Mouse (Mus musculus) adrenal gland (tissue): ENCODE data around the gene Tstd1.

Experiments
- intact Hi-C: fragments of 180-260 bp; cut with DNase I; formaldehyde crosslinking; loops from one replicate; pipeline ENCODE4 v1.15.1; 2025

Tstd1 gene

DNA sequence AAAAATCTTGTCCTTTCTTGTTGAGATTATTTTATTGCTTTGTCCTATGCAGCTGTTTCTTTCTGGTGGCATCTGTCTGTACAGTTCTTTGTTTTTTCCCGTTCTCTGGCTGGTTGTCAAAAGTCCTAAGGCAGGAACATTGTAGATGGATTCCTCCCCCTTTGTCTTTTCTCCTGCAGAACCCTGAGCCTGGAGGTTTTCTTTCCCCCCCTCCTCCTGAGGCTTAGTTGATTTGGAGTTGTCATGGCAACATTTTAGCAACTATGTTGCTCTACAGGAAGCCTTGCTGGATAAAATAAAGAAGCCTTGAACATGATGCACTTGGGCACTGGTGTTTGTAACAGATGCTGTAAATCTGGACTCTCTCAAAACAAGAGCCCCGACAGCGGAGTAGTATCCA is 6.2 kb upstream of the Tstd1 start:
- intact Hi-C loops: loop anchor here (5.0 kb wide), 1 partner anchor 65 kb away; no protein-coding TSS in a partner anchor

DNA sequence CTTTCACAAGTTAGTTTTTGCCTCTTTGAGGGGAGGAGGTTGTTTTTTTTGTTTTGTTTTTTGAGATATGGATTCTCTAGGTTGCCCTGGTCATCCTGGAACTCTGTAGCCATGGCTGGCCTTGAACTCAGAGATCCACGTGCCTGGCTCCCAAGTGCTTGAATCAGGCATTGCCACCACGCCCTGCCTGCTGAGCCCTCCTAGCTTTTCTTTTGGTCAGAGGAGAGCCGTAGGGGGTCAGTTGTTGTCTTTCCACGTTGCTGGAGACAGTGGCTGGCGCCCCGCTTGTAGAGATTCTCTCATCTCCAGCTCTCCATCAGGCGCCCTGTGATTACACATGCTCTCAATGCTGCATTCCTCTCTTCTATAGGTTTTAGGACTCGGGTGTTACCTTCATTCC is 5.1 kb upstream of the Tstd1 start:
- intact Hi-C loops: loop anchor here (5.0 kb wide), 1 partner anchor 64 kb away; no protein-coding TSS in a partner anchor

DNA sequence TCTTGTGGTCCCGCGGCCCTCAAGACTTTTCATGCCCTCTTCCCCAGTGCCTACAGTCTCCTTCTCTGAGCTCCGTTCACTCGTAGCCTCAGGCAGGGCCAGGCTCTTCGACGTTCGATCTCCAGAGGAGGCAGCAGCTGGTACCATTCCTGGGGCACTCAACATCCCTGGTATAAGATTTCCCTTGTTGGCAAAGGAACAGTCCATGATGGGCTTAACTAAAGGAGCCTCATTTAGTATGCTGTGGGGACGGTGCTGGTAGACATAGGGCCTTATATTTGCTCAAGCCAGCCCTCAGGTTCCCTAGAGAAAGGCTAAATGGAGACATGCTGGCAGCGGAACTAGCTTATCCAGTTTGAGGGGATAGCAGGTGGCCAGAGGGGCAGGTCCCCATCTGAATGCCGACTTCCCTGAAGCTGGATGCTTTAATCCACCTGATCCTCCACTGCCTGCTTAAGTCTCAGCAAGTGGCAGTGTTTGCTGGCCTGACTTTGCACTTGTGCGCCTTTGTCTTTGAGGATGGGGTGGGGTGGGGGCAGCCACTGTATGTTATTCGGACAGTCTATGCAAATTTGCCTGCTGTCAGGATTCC is 715 bp downstream of the Tstd1 start:
- intact Hi-C loops: no loop called here

DNA sequence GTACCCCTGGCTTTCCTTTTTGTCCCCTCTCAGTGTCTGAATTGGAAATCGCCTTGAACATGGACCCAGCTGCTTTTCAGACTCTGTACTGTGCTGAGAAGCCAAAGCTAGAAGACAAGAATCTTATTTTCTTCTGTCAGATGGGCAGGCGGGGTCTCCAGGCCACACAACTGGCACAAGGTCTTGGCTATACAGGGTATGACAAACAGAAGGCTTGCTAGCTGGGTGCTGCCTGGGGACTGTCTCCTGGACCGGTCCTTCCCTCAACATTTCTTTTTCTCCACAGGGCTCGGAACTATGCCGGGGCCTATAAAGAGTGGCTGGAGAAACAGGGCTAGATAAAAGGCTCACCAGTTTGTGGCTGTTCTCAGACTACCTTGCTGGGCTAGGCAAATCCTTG is 1.2 kb downstream of the Tstd1 start:
- intact Hi-C loops: no loop called here

DNA sequence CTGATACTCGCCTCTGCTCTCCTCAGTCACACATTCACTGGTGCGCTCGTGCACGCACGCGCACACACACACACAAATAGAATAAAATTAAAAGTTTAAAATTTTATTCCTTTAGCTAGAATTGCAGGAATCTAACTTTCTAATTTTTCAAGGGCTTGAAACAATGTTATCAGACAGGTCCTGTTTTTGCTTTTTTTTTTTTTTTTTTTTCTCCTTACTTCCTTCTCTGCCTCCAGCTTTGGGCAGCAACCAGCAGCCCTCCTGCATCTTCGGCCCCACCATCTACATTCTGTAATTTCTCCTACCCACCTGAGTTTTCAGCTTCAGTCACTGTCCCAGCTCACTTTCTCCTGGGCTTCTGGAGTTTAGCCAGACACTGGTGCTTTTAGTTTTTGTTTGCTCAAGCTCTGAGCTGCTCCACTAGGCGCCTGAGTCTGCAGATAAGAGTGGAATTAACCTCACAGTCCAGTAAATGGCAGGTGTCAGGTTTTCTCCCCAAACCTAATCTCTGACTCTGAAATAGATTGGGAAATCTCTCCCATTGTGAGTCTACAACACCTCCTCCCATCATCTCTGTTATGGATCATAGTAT is 3.9 kb downstream of the Tstd1 start:
- intact Hi-C loops: no loop called here

DNA sequence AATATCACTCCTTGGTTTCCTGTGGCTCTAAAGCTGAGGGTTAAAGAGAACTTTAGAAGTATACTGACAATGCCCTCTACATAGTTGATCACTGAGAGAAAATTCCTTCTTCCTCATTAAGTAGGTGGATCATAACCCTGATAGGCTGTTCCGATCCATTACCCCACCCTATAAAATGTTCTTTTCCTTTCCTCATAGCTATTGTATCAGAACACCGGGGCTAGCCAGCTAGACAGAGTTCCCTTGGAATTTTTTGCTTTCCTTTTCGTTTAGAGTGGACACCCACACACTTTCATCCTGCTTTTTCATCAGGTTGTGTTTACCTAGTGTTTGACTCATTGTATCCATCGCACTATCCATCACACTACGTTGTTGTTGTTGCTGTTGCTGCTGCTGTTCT is 6.0 kb downstream of the Tstd1 start:
- intact Hi-C loops: no loop called here

DNA sequence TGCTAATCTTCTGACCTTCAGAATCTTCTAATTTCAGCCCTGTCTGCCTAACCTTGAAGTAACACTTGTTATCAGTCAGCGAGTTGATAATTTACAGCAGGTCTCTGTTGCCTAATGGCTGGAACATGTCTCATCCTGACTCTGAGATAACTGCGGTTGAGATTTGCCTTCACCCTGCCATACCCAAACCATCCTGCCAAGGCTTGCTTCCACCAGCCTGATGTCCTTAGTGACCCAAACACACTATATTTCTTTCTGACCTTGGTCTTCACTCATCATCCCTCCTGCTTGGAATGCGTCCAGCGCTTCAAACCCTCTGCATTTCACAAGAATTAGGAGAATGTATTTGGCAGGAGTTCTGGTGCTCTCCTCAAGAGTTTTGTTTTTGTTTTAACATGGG is 6.5 kb downstream of the Tstd1 start:
- intact Hi-C loops: no loop called here

DNA sequence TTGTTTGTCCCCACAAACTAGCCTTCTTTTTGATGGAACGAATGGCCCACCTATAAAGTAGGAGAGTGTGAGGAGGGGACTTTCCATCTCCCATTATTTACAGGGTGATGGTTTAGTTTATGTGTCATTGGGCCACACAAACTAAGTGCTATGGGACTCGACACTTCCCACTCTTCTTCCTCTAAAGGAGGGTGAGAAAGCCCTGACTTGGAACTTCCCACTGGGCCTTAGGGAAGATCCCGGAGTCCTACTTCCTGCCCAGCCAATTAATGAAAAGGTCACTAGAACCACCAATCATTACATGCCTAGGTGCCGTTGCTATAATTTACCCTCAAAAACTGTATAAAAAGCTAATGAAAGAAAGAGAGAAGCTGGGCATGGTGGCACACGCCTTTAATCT is 13.5 kb downstream of the Tstd1 start:
- intact Hi-C loops: no loop called here

DNA sequence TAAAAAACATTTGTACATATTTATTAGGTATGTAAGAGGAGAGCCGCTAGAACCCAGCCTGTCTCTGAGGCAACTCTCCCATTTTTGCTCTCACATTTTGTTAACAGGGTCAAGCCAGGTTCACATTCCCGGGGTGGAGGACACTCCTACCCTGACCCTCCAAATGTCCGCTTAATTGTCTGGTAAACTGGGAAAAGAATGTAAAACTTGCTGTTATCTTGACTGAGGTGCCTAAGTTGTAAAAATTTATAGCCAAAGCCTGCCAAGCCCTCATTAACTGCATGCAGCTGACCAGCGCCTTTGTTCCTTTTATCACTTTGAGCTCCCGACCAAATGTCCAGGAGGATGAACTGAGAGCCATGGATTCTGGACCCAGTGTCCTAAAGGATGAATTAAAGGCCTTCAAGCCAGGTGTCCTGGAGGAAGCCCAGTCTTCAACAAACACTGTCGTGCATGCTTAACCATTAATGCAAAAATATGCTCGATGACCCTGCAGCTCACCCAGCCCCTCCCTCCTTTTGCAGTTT is 16.7 kb downstream of the Tstd1 start:
- intact Hi-C loops: no loop called here

DNA sequence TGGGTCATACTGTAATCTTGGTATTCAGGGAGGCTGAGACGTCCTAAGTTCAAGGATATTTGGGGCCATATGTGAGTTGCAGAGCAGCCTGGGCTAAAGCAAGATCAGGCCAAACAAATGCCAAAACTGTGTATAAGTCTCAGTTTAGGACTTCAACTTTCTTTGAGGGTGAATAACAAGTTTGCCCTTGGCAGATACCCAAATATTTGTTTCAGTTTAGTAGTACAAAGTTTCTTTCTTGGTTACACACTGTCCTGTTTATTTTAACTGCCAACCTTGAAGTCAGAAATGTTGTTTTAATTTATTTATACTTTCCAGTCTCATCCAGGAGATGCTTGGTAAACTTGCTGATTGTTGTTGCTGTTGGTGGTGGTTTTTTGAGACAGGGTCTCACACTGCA is 17.3 kb downstream of the Tstd1 start:
- intact Hi-C loops: no loop called here

DNA sequence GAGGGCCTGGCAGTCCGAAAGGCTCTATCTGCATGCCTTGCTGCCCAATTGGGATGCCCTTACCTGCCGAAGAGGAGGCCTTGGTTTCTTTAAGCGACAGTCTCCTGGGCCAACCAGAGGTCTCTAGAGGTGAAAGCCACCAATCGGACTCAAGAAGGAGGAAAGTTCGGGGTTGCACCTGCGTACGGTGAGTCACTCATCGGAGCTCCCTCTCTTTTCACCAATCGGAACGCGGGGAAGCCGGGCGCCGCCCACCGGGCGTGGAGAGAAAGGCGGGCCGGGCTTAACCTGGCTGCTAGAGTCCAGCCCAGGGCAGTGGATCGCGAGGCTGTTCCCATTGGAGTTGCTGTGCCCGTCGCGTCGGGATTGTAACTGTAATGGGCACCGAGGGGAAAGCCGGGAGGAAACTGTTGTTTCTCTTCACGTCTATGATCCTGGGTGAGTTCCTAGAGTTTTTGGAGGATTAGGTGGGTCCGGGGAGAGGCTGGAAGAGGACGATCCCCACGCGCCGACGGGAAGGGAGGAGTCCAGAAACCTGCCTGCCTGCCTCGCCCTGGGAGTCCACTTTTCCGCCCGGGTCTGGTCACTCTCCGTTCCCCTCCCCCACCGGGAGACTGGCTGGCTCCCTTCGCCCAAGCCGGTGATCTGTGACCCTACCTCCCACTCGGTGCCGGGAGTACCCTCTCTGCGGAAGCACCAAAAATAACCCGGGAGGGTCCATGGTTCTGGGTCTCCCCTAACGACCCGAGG is 18.8 kb downstream of the Tstd1 start, which contains the start of gene F11r:
Gene F11r, plus strand, starts transcription at position 272 of the 750 bp plus-strand sequence.
- intact Hi-C loops: no loop called here

DNA sequence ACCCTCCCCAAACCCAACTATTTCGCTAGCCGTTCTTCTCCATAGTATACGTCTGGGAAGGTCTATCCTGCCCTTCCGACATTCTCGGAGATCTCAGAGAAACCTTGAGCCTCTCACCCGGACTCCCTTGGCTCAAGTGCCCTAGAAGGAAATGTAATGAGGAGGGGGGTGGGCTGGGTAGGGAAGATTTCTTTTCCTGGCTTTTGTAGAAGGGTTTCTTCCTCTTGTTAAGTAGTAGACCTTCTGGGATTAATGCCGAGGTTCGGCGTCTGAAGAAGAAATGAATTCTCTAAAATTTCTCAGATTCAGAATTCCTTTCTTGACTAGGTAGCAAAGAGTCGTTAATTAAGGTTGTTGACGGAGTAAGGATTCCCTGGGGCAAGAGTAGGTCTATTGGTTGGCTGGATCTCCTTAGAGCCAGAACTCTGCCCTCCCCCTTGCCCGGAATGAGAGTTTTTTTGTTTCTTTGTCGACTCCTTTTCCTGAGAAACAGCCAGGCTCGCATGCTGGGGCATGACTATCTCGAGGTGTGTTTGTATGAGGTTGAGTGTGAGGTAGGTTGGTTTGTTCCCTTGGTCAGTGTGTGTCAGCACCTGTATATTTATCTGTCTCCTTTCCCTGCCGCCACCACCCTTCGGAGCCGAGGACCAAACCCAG is 19.5 kb downstream of the Tstd1 start:
- intact Hi-C loops: no loop called here

DNA sequence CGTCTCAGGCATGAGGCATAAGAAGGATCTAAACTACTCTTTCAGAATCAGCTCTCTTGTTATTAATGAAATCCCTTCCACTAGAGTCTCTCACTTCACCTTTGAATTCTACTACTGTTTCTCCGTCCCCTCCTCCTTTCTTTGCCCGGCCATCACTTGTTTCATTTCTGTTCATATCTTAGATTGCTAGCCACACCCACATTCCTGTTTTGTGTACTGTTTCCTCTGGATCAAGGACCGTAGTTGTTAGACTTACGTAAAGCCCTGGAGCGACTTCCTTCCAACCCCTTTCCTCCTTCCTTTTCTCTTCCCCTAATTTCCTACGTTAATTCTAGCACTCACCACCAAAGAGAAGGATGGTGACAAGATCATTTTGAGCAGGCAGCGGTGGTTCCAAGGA is 20.4 kb downstream of the Tstd1 start:
- intact Hi-C loops: no loop called here

DNA sequence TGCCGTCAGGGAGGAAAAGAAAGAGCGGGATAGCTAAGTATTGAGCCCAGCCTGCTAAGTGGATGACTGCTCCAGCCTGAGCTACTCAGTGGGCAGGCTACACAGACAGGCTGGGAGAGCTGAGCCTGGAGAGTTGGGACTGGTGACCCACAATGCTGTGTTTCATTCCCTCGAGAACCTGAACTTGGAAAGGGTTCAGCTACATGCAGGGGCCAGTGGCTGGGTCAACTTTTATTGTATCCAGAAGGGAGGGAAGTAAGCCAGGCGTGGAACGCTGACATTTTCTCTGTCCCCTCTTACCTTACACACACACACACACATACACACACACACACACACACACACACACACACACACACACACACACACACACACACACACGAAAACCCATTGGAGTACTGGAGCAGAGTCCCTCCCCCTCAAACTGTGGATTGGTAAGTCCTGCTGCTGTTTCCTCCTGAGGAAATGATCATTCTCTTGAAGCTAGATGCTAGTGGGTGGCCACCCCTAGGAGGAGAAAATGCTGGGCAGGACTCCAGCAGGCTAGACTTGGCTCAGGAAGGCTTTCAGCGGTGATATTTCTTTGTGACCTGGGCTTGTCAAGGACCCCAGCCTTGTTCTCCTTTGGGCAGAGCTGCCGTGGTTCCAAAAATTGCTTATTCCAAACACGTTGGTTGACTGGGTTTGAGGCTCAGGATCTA is 21.5 kb downstream of the Tstd1 start:
- intact Hi-C loops: no loop called here

DNA sequence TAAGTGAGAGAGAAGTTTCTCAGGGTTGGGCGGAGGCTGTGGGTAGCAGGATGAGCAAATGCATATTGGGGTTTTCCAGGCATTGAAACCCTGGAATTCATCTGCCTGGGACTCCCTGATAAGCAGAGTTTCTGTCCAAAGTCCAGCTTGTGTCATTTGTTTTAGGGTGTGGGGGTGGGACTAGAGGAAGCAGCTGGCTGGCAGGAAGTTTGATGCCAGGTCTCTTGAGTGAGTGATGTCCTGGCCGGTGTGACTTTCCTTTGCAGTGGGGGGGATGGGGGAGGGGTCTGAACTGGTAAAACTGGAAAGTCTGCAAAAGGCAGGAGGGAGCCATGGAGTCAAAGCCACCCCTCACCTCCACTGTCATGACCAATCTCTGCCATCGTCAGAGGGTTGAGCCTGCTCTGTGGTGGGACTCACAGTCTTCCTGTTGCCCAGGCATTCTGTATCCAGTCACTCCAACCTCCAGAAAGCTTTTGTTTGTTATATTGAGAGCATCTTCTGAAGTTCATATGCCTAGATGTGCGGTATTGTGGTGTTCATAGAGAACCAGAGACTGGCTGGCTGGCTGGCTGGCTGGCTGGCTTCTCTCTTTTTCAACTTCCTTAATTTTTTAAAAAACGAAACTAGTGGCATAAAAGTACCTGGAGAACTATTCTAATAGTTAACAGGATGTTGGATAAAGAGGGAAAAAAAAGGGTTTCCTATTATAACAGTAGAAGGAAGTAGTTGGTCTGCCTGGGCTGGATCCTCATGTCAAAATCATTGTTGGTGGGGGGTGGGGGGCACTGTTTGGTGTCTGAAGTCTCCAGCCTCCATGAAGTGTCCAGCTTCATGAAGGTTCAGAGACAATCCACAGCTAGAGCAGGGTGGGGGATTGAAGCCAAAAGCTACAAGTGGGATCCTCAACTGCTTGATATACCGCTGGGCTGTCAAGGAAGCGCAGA is 23.1 kb downstream of the Tstd1 start:
- intact Hi-C loops: no loop called here

DNA sequence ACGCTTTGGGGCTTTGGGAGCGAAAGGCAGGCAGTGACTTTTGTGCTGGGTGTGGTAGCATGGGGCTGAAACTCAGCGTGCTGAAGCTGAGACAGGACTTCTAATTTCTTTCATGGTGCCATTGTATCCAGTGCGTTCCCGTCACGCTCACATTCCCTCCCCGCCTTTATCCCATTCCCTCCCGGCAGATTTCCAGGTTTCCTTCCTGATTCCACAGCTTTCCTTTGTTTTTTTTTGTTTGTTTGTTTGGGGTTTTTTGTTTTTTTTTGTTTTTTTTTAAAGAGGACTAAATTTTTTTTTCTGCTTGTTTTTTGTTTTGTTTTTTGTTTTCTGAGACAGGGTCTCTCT is 23.7 kb downstream of the Tstd1 start:
- intact Hi-C loops: no loop called here

DNA sequence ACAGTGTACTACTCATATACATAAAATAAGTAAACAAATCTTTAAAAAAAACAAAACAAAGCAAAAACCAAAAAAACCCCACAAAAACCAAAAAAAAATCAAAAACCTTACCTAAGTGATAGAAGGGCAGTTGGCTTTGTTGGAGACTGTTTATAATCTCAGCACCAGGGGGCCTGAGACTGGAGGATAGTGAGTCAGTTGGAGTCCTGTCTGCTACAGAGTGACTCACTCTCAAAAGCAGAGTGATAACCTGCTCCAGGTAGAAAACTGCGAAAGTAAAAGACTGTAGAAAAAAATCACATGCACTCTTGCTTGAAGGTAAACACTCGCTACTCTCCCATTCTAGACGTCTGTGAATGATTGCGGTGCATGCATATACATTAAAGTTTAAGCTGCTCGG is 26.4 kb downstream of the Tstd1 start:
- intact Hi-C loops: no loop called here

DNA sequence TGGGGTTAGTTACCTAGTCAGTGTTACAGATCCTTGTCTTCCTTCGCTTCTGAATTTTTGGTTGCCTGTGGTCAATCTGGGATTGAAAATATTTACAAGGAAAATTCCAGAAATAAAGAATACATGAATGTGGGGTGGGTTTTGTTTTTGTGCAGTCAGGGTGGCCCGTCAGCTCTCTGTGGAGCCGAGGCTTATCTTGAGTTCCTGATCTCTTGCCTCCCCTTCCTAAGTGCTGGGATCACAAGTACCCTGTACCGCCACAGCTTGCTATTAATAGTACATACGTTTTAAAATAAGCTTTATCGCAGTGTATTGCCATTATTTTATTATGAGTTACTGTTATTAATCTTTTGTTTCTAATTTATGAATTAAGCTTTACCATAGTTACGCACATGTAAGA is 28.2 kb downstream of the Tstd1 start:
- intact Hi-C loops: no loop called here

DNA sequence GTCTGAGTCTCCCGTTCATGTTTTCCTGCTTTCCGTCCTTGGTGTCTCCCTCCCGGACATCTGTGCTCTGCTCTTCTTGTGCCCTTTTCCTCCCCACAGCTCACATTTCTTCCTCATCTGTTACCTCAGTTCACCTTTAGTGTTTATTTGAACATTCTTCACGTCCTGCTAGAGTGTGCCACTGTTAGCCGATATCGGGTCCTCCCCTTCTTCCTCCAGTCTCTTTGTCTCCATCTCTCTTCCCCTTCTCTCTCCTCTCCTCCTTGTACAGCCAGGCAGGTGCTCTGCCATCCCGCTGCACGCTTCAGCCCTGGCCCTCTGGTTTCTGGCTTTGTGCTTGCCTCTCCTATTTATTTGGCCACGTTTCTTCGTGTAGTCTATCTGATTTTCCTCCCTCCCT is 29.0 kb downstream of the Tstd1 start:
- intact Hi-C loops: no loop called here

DNA sequence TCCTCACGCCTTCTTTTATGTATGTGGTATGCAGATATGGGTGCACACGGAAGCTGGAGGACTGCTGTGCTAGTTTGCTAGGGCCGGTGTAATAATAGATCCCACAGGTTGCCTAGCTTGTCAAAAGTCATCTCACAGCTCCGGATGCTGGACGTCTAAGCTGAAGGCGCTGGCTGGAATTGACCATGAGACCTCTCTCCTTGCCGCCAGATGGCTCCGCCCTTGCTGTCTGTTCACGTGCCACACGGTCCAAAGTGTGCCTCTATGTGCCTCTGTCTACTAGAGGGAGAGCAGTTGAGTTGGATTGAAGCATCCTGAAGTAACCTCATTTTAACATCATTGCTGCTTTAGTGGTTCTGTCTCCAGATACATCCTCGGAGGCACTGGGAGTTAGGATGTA is 31.4 kb downstream of the Tstd1 start:
- intact Hi-C loops: no loop called here
